Mouse (Mus musculus) E14TG2a.4 (cell line): ENCODE measurements around the gene Ttll5.
A peak's percentile ranks its signal among the peaks of the same experiment; 100 is the strongest.

Experiments
- H3K27me3 ChIP-seq: 2 replicates; pipeline ENCODE4 v1.6.1; 2014; ENCODE audit warnings: low read length, control low read depth; ENCODE audit not compliant: insufficient read depth
- H3K36me3 ChIP-seq: 2 replicates; pipeline ENCODE4 v1.6.1; 2014; ENCODE audit warnings: low read length, control low read depth; ENCODE audit not compliant: insufficient read depth
- H3K4me1 ChIP-seq: replicated peaks from 2 replicates; pipeline ENCODE4 v1.6.1; 2014; ENCODE audit warnings: low read depth, low read length, control low read depth
- H3K4me3 ChIP-seq: replicated peaks from 2 replicates; pipeline ENCODE4 v1.5.1; 2014; ENCODE audit warnings: mild to moderate bottlenecking, low read length
- H3K9me3 ChIP-seq: 2 replicates; pipeline ENCODE4 v1.6.1; 2014; ENCODE audit warnings: low read length, control low read depth
- CTCF ChIP-seq: conservative IDR thresholded peaks from 2 replicates; pipeline ENCODE4 v1.5.1; 2014; ENCODE audit warnings: low read length
- NANOG ChIP-seq: IDR thresholded peaks from 2 replicates; pipeline ENCODE4 v1.6.1; 2014; ENCODE audit warnings: borderline replicate concordance, low read length, mixed read lengths
- POU5F1 ChIP-seq: IDR thresholded peaks from 2 replicates; pipeline ENCODE4 v1.6.1; 2014; ENCODE audit warnings: low read length, borderline replicate concordance

Ttll5 gene

DNA sequence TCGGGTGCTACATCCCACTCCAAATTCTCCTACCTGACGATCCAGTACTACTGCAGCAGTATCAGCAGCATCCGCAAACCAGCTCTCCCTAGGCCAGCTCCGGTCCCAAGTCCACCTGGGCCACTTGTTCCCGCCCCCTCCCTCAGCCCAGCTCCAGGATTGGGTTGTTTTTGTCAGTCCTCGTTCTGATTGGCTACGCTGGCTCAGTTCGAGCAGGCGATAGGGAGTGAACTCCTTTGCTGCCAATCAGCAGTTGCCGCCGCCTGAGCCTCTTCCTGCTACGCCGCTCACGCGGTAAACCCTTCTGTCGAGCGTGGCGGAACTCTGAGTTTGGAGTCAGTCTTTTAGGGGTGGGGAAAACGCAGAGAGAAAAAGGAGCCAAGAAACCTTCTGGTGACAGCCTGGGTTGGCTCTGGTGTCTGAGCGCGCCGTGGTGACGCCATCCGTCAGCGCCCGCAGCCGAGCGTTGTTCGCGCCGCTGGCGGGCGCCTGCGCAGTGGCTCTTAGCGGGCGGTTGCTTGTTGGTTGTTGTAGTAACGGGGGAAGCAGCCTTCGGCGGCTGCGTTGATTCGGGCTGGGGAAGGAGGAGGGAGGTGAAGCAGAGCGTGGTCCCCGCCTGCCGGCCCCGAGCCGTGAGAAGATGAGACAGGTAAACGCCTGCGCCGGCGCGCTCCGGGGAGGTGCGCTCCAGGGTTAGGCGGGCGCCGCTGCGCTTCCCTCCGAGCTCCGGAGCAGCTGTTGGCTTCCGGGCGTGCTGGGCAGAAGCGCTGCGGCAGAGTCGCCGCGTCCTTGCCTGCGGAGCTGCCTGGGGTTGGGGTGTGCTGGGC is at the start of gene Ttll5, which contains the start of gene Erg28:
TSS of gene Ttll5 (plus strand) at position 222 of the 827 bp plus-strand sequence.
TSS of gene Erg28 (minus strand) at position 113 of the 827 bp plus-strand sequence.
- Histone ChIP-seq H3K4me1 (peaks cover 29% of the 10 kb centered on the region), H3K9me3 (no peaks in the 10 kb centered on the region), H3K36me3 (peaks cover 59% of the 10 kb centered on the region), H3K27me3 (no peaks in the 10 kb centered on the region), H3K4me3 (peak within 1 kb of the TSS; percentile 95)
- TF ChIP-seq POU5F1 (no peak), CTCF (no peak), NANOG (no peak)

DNA sequence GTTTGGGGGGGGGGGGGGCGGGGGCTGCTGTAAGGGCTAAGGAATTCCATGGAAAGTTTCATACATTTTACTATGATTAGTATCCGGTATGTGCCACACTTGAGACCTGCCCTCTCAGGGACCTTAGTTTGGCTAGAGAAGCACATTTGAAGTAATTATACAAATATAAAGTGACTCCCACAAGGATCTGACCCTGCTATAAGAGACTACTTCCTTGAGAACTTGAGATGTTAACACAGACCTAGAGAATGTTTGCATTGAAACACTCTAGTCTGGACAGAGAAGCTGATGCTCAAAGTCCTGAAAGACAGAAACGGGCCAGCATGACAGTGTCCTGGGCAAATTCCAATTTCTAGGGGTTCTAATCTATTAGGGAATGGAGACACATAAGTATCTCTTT is 45.5 kb upstream of the Ttll5 start:
- Histone ChIP-seq H3K27me3 (no peaks in the 10 kb centered on the region), H3K36me3 (no peaks in the 10 kb centered on the region), H3K9me3 (peaks cover 4% of the 10 kb centered on the region), H3K4me3 (no peak overlapping the region), H3K4me1 (peaks cover 20% of the 10 kb centered on the region)
- TF ChIP-seq POU5F1, result no peak
- no peak for TF ChIP-seq NANOG
- no peak for TF ChIP-seq CTCF

DNA sequence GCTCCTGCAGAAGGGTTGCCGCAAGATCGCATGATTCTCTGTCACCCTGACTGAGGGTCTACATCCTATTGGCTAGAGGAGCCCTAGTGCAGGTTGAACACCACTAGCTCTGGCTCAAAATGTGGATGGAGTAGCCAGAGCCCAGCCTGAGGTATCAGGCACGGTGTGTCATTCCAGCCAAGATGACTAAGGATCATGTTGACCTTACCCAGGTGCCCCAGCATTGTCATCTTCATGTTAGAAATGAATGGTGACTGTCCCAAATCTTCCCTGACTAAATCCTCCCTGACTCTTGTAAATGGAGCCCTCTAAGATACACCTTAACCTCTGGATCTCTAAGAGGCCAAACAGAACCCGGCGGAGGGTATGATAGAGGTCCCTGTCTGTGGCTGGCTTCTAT is 44.8 kb upstream of the Ttll5 start:
- Histone ChIP-seq H3K4me3 (no peak overlapping the region), H3K4me1 (peaks cover 22% of the 10 kb centered on the region), H3K27me3 (no peaks in the 10 kb centered on the region), H3K36me3 (no peaks in the 10 kb centered on the region), H3K9me3 (no peaks in the 10 kb centered on the region)
- no peak for TF ChIP-seq CTCF
- no peak for TF ChIP-seq POU5F1
- no peak for TF ChIP-seq NANOG

DNA sequence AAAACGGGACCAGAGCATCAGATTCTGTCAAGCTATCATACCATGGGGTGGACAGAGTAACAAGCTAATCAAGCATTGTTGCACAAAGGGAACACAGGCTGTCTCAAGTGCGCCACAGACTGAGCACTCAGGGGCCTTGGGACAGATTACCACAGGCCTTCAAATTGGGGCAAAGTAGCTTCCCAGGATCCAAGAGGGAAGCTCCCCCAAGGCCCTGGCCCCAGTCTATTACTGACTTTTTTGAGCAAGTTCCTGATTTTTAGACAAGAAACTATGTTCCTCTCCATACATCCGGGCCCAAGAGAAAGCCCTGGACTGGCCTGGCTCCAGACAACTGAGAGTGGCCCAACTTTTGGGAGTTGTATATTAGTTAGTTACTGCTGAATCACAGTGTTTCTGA is 42.9 kb upstream of the Ttll5 start:
- H3K36me3 ChIP-seq, result no peaks in the 10 kb centered on the region
- TF ChIP-seq NANOG, result no peak
- no peak for TF ChIP-seq POU5F1
- TF ChIP-seq CTCF, result no peak

DNA sequence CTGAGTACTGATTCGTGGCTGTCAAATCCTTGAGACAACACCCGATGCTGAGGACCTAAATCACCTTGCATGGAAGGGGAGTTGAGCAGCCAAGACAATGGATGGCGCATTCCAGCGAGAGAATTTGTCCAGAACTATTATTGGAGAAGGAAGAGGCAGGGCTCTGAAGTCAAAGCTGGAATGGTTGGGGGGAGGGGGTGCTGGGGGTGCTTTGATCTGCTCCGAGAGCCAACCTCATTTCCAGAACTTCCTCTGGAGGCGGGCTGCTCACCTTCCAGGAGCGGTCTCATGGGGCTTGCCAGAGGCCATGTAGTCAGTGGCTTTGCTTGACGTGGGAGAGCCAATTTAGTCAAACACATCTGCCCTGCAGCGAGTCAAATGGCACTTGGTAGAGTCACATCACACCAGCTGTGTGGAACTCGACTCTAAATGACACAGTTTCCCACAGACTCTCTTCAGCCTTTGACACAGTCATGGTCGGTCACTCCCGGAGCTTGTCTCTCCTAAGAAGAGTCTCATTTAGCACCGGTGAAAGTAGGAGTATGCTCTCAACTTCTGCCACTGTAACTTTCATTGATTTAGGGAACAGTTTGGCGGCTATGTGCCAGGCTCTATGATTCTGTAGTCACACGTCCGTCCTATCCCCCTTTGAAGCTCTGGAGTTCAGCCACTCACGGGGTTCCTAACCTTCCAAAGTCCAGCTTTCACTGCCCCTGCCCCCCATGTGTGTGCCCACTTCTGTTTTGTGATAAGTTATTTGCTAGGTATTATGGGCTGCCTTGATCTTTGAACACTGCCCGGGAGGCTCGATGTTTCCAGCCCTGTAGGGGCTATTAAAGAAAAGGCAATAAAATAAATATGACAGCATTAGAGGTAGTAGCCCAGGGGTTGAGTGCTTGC is 39.3 kb upstream of the Ttll5 start:
- no peaks in the 10 kb centered on the region for H3K27me3 ChIP-seq
- H3K36me3 ChIP-seq, result no peaks in the 10 kb centered on the region
- 0 out of 2 replicates have a peak, but pooled peaks cover 4% of the 10 kb centered on the region for H3K9me3 ChIP-seq
- TF ChIP-seq NANOG, result no peak
- H3K4me3 ChIP-seq, result no peak overlapping the region
- peaks cover 16% of the 10 kb centered on the region for H3K4me1 ChIP-seq

More for the DNA sequence above, 42.9 kb upstream of the Ttll5 start:
- no peak overlapping the region for H3K4me3 ChIP-seq
- peaks cover 32% of the 10 kb centered on the region for H3K4me1 ChIP-seq
- no peaks in the 10 kb centered on the region for H3K9me3 ChIP-seq
- no peaks in the 10 kb centered on the region for H3K27me3 ChIP-seq

DNA sequence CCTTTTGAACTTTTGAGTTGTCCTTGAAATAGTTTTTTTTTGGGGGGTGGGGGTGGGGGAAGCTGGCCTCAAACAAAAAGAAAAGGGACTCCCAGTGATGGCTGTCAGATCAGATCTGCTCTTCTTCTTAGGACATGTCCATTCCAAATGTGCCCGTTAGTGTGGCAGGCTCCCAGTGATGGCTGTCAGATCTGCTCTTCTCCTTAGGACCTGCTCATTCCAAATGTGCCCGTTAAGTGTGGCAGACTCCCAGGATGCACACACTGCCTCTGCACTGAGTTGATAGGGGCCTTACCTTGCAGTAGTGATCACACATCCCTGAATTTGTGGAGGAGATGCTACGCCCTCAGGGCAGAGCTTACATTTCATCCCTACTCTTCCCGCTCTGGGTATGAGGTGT is 32.3 kb upstream of the Ttll5 start:
- TF ChIP-seq CTCF (no peak), NANOG (no peak), POU5F1 (no peak)
- no peaks in the 10 kb centered on the region for H3K4me1 ChIP-seq

DNA sequence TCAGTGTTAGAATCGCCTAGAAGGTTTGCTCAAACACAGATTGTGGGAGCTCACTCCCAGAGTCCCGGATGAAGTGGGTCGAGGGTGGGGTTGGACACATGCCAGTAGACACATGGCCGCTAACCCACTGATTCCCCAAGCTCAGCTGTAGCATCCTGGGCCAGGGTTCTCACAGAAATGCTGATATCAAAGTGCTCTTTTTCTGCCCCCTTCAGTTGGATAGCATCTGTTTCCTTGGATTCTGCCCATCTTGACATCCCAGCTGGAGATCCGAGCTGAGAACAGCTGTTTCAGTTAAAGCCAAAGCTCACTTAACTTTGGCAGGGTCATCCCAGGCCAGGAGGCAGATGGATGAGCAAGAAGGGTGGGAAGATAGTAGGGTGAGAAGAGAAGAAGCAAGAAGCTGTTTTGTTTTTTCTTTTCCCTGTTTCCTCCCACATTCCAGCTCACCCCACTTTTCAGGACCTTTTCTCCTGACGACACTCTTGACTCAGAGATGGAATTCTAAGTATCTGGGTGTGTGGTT is 31.6 kb upstream of the Ttll5 start:
- H3K9me3 ChIP-seq, result 0 out of 2 replicates have a peak, but pooled peaks cover 4% of the 10 kb centered on the region
- no peaks in the 10 kb centered on the region; the same call in none of the 2 replicates for H3K27me3 ChIP-seq
- no peak for TF ChIP-seq POU5F1
- TF ChIP-seq NANOG, result no peak
- no peak for TF ChIP-seq CTCF
- H3K36me3 ChIP-seq, result no peaks in the 10 kb centered on the region
- no peak overlapping the region for H3K4me3 ChIP-seq
- H3K4me1 ChIP-seq, result no peaks in the 10 kb centered on the region

More for the DNA sequence above, 32.3 kb upstream of the Ttll5 start:
- H3K36me3 ChIP-seq, result no peaks in the 10 kb centered on the region
- H3K27me3 ChIP-seq, result no peaks in the 10 kb centered on the region; the same call in none of the 2 replicates
- 0 out of 2 replicates have a peak, but pooled peaks cover 4% of the 10 kb centered on the region for H3K9me3 ChIP-seq
- H3K4me3 ChIP-seq, result no peak overlapping the region

DNA sequence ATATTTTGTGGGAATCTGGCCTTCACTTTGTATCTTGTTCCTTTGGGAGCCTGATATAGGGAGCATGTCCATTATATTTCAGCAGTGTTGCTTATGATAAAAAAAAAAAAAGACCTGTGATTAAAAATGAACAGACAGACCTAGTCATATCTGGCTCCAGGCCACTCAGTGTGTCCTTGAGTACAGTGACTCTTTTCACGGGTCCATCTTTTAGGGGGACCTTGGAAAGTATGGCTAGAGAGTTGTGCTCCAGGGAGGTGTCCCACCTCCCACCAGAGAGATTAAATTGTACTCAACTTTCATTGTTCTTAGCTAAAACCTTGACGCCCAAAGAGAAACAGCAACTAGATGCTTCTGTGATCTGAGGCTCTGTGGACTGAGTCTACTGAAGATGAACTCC is 30.4 kb upstream of the Ttll5 start:
- TF ChIP-seq CTCF, result no peak
- no peak for TF ChIP-seq POU5F1
- no peak for TF ChIP-seq NANOG
- 0 out of 2 replicates have a peak, but pooled peaks cover 4% of the 10 kb centered on the region for H3K9me3 ChIP-seq
- no peaks in the 10 kb centered on the region for H3K36me3 ChIP-seq
- H3K4me1 ChIP-seq, result no peaks in the 10 kb centered on the region
- no peak overlapping the region for H3K4me3 ChIP-seq
- no peaks in the 10 kb centered on the region; the same call in none of the 2 replicates for H3K27me3 ChIP-seq
